Mouse (Mus musculus): ENCODE data around the gene Grb2. TPM values are rescaled to one million over a fixed set of nuclear protein-coding genes. Genes with fewer than 3 reads are reported as not detected.

Grb2 gene
- polyA plus RNA-seq, 1 experiment from 2014 or later, result 137 TPM

- no peaks in the 10 kb centered on the region for H3K4me1 ChIP-seq
- H3K36me3 ChIP-seq, result peaks cover 26% of the 10 kb centered on the region; the same call in 1 of the 2 replicates
- no peak overlapping the region for H3K27ac ChIP-seq (replicated peaks)
- no peak overlapping the region for H3K4me3 ChIP-seq
- no peaks in the 10 kb centered on the region for H3K9me3 ChIP-seq
- ATAC-seq (ENCODE audit: low FRiP score, low read depth), result no peak
- H3K27me3 ChIP-seq, result no peaks in the 10 kb centered on the region
- H3K9ac ChIP-seq (replicated peaks), result no peak overlapping the region
- no peak overlapping the region for H3K4me2 ChIP-seq (replicated peaks)
- WGBS, result 91% methylated on average over 9 of the region's 9 CpGs
Observed at GRCm38 (mm10) chr11:115679554-115680238, 28.7 kb downstream of the Grb2 start.

- 98% methylated on average over 6 of the region's 6 CpGs for WGBS
- no peak for ATAC-seq (ENCODE audit: low FRiP score, low read depth)
Observed at GRCm38 (mm10) chr11:115678861-115679260, 29.5 kb downstream of the Grb2 start.

DNA sequence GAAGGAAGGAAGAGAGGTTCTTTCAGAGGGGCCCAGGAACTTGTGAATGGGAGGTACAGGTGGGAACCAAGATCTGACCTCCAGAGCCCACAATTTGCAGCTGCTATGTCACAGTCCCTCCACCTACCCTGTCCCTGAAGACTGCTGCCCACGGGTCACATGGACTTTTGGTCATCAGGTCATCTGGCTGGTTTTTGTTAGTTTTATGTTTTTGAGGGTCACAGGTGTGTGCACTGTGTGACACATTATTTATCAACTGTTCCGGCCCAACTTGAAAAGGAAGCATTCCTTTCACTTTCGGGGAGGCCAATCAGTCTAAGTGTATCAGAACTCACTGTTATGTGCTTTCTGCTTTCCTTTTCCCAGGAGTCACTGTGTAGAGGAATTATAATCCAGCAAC is 30.9 kb downstream of the Grb2 start:
- H3K4me3 ChIP-seq, result no peak overlapping the region
- no peak overlapping the region for H3K4me2 ChIP-seq (replicated peaks)
- H3K27ac ChIP-seq (replicated peaks), result no peak overlapping the region
- no peaks in the 10 kb centered on the region for H3K9me3 ChIP-seq
- H3K4me1 ChIP-seq, result no peaks in the 10 kb centered on the region
- H3K9ac ChIP-seq (replicated peaks), result no peak overlapping the region
- ATAC-seq (ENCODE audit: low FRiP score, low read depth), result no peak
- peaks cover 12% of the 10 kb centered on the region; the same call in 1 of the 2 replicates for H3K36me3 ChIP-seq
- WGBS, result 99% methylated on average over 3 of the region's 3 CpGs
- no peaks in the 10 kb centered on the region for H3K27me3 ChIP-seq

More at GRCm38 (mm10) chr11:115678861-115679260, 29.5 kb downstream of the Grb2 start:
- Histone ChIP-seq H3K4me2 (replicated peaks) (no peak overlapping the region), H3K4me1 (no peaks in the 10 kb centered on the region), H3K9me3 (no peaks in the 10 kb centered on the region), H3K27ac (replicated peaks) (no peak overlapping the region), H3K4me3 (no peak overlapping the region), H3K27me3 (no peaks in the 10 kb centered on the region), H3K36me3 (peaks cover 25% of the 10 kb centered on the region; the same call in 1 of the 2 replicates), H3K9ac (replicated peaks) (no peak overlapping the region)

DNA sequence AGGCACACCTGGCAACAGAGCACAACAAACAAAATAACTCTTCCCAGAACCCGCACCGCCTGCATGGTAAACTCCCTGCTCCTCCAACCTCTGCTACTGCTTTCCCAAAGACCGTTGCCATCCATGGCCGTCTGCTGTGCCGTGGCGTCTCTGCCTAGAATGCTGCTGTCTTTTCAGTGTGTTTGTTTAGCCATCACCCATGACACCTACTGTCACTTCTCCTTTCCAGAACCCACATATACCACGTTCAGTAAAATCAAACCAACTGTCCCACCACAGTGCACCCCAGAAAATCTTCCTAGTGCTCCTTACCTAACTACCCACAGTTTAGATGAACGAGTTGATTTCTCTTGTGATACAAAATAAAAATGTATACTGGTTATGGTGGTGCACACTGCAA is 31.7 kb downstream of the Grb2 start:
- Histone ChIP-seq H3K27me3 (no peaks in the 10 kb centered on the region), H3K9me3 (no peaks in the 10 kb centered on the region), H3K9ac (replicated peaks) (no peak overlapping the region), H3K36me3 (peaks cover 7% of the 10 kb centered on the region; the same call in 1 of the 2 replicates), H3K27ac (replicated peaks) (no peak overlapping the region), H3K4me1 (peaks cover 2% of the 10 kb centered on the region; the same call in 1 of the 2 replicates), H3K4me2 (replicated peaks) (no peak overlapping the region), H3K4me3 (no peak overlapping the region)
- no peak for ATAC-seq (ENCODE audit: low FRiP score, low read depth)
- 92% methylated on average over 8 of the region's 8 CpGs for WGBS

DNA sequence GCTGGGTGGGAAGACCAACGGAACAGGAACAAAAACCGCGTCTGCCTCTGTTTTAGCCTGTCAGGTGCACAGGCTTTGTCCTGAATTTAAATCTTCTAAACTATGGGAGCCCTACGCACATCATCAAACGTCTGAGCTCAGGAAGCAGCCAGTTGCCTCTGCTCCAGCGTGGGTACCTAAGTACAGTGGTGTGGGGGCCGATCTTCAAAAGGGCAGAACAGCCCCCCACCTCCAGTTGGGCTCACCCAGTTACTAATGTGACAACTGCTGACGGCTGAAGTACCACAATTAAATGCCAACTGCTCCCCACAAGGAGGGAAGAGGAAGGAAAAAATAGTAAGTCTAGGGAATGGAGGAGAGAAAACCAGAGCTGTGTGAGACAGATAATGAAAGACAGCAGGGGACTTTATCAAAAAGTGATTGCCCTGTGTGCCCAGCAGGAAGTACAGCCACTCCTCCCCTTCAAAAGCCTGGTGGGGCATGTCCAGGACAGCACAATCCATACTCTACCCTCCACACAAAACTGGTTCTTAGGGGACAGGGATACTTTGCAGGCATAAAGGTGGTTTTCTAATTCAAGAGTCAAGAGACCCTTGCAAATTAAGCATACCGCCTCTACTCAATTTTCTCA is 34.0 kb downstream of the Grb2 start:
- no peak for ATAC-seq (ENCODE audit: low FRiP score, low read depth)
- Histone ChIP-seq H3K4me2 (replicated peaks) (no peak overlapping the region), H3K9ac (replicated peaks) (no peak overlapping the region), H3K4me3 (no peak overlapping the region), H3K27ac (replicated peaks) (no peak overlapping the region), H3K27me3 (no peaks in the 10 kb centered on the region), H3K36me3 (no peaks in the 10 kb centered on the region), H3K4me1 (peaks cover 14% of the 10 kb centered on the region), H3K9me3 (no peaks in the 10 kb centered on the region)
- 74% methylated on average over 9 of the region's 9 CpGs for WGBS

GRCm38 (mm10) chr11:115673471-115674234 is 34.7 kb downstream of the Grb2 start:
- Histone ChIP-seq H3K4me3 (no peak overlapping the region), H3K9me3 (no peaks in the 10 kb centered on the region), H3K4me1 (peaks cover 14% of the 10 kb centered on the region), H3K27ac (replicated peaks) (no peak overlapping the region), H3K36me3 (no peaks in the 10 kb centered on the region), H3K27me3 (no peaks in the 10 kb centered on the region), H3K9ac (replicated peaks) (no peak overlapping the region), H3K4me2 (replicated peaks) (no peak overlapping the region)
- ATAC-seq (ENCODE audit: low FRiP score, low read depth), result no peak
- 90% methylated on average over 9 of the region's 9 CpGs for WGBS

- Histone ChIP-seq H3K4me3 (no peak overlapping the region), H3K4me1 (peaks cover 14% of the 10 kb centered on the region), H3K4me2 (replicated peaks) (no peak overlapping the region), H3K27me3 (no peaks in the 10 kb centered on the region), H3K27ac (replicated peaks) (no peak overlapping the region), H3K9me3 (no peaks in the 10 kb centered on the region), H3K9ac (replicated peaks) (no peak overlapping the region), H3K36me3 (no peaks in the 10 kb centered on the region)
- ATAC-seq (ENCODE audit: low FRiP score, low read depth), result no peak
- 87% methylated on average over 7 of the region's 7 CpGs for WGBS
Observed at GRCm38 (mm10) chr11:115672226-115672987, 36.0 kb downstream of the Grb2 start.

GRCm38 (mm10) chr11:115670451-115671050 is 37.8 kb downstream of the Grb2 start:
- no peak for ATAC-seq (ENCODE audit: low FRiP score, low read depth)

DNA sequence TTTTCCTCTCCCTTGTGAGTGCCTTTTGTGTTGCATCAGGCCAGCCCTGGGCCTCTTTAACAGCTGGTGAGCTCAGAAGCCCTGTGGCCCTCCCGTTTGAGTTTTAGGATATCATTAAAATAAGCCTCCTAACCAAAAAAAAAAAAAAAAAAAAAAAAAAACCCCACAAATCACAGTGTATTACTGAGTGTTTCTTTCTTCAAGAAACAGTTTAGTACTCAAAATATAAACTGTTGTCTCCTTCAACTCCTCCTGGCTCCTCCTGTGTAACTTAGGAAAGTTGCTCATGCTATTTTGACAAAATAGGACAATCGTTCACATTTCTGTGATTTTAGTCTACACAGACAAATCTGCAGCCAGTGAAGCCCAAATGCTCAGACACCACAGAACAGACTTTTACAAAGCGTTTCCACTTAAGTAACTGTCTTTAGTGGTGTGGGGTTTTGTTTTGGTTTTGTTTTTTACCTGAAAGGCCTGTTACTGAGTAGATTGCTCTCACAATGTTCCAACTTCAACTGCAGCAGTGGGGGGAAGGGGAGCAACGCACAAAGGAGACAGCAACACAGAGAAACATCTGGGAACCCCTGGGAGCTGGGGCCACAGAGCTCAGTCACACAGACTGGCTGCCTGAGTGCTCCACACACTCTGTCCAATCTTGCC is 44.6 kb downstream of the Grb2 start:
- no peak for ATAC-seq (ENCODE audit: low FRiP score, low read depth)
- Histone ChIP-seq H3K27ac (replicated peaks) (no peak overlapping the region), H3K27me3 (no peaks in the 10 kb centered on the region), H3K4me1 (no peaks in the 10 kb centered on the region), H3K36me3 (0 out of 2 replicates have a peak, but pooled peaks cover 3% of the 10 kb centered on the region), H3K9ac (replicated peaks) (0 out of 2 replicates have a peak overlapping the region, but pooled peaks have one; percentile 0), H3K9me3 (no peaks in the 10 kb centered on the region), H3K4me3 (no peak overlapping the region), H3K4me2 (replicated peaks) (no peak overlapping the region)
- 75% methylated on average over 4 of the region's 4 CpGs for whole genome bisulfite sequencing

More at GRCm38 (mm10) chr11:115670451-115671050, 37.8 kb downstream of the Grb2 start:
- Histone ChIP-seq H3K4me2 (replicated peaks) (no peak overlapping the region), H3K27me3 (no peaks in the 10 kb centered on the region), H3K4me1 (peaks cover 14% of the 10 kb centered on the region), H3K4me3 (no peak overlapping the region), H3K9ac (replicated peaks) (no peak overlapping the region), H3K27ac (replicated peaks) (no peak overlapping the region), H3K36me3 (0 out of 2 replicates have a peak, but pooled peaks cover 3% of the 10 kb centered on the region), H3K9me3 (no peaks in the 10 kb centered on the region)
- 47% methylated on average over 5 of the region's 5 CpGs for WGBS

GRCm38 (mm10) chr11:115660376-115660775 is 48.0 kb downstream of the Grb2 start:
- 96% methylated on average over 4 of the region's 4 CpGs for WGBS
- H3K9ac ChIP-seq (replicated peaks), result no peak overlapping the region
- no peaks in the 10 kb centered on the region for H3K9me3 ChIP-seq
- no peak overlapping the region for H3K4me2 ChIP-seq (replicated peaks)
- H3K27me3 ChIP-seq, result no peaks in the 10 kb centered on the region
- H3K27ac ChIP-seq (replicated peaks), result no peak overlapping the region
- no peaks in the 10 kb centered on the region for H3K4me1 ChIP-seq
- no peaks in the 10 kb centered on the region for H3K36me3 ChIP-seq
- H3K4me3 ChIP-seq, result no peak overlapping the region
- ATAC-seq (ENCODE audit: low FRiP score, low read depth), result no peak

- Histone ChIP-seq H3K4me3 (no peak overlapping the region), H3K9ac (replicated peaks) (no peak overlapping the region), H3K4me1 (no peaks in the 10 kb centered on the region), H3K9me3 (no peaks in the 10 kb centered on the region), H3K27me3 (no peaks in the 10 kb centered on the region), H3K27ac (replicated peaks) (no peak overlapping the region), H3K4me2 (replicated peaks) (no peak overlapping the region), H3K36me3 (peaks cover 14% of the 10 kb centered on the region)
- WGBS, result 87% methylated on average over 6 of the region's 6 CpGs
- no peak for ATAC-seq (ENCODE audit: low FRiP score, low read depth)
Observed at GRCm38 (mm10) chr11:115658521-115658920, 49.9 kb downstream of the Grb2 start.

All from midbrain, embryonic 12.5 days (tissue).